Mouse (Mus musculus) layer of hippocampus, postnatal 10 days (tissue): ENCODE results near the gene Trim25. TPM values are rescaled to one million over a fixed set of nuclear protein-coding genes. Genes with fewer than 3 reads are reported as not detected.
"Not testable (repeated sequence)": the region's sequence is repeated elsewhere in the genome, so short reads cannot be mapped to it uniquely, and the experiment has no call there.

Experiments used
- DNase-seq, 2 experiments: peaks; one replicate each; pipeline ENCODE4 v3.0.0; 2021; ENCODE audit warnings: low spot score in 2 of 2
- total RNA-seq, 2 experiments: library from RNA; stranded (reverse); gene quantifications; 2 replicates each; pipeline ENCODE4 v1.2.3; 2021

Gene Trim25
- total RNA-seq, 2 experiments from 2014 or later: 4.6 to 7.1 TPM

DNA sequence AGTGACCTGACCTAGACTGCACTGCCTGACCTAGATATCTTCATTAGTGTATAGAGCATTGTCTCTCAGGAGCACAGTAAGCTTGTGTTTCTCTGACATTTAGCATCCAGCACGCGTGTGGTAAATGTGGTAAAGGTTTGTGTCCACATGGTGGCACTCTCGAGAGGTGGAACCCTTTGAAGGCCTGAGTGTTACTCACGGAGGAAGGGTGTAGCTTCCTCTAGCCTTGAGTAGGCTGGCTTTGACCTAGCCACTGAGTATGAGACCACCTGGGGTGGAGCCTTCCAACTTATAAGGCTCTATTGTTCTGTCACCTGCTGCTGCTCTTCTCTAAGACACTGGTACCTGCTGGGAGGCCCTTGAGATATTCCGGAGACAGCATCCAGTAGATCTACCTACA is 5.6 kb upstream of the Trim25 start:
- DNase-seq: peak; percentile 39 to 57

DNA sequence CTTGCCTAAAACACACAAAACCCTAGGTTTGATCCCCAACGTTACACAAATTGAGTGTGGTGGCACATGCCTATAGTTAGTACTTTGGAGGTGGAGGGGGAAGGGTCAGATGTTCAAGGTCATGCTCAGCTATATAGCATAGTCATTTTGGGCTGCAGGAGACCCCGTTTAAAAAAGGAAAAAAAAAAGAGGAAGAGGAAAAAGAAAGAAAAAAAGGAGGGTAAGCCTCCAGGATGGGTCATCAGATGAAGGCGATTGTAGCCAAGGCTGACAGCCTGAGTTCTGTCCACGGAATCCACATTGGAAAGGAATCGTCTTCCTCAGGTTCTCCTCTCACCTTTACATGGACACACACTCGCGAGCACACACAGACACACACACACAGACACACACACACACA is 4.7 kb upstream of the Trim25 start:
- DNase-seq: no peak

DNA sequence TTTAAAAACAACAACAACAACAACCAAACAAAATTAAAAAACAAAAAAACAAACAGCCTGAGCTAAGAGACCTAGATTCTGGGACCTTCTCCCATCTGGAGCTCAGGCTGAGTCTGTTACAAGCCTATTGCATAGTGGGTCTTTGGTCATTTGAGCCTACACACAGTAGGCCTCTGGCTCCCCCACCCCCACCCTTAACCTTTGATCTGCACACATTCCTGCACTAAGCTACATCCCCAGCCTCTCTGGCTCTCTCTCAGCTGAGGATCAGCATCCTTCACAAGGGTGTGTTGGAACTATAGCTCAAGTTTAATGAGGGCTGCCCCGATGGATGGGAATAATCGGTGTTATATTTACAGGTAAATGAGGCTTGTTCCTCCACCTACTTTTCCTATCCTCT is 3.6 kb upstream of the Trim25 start:
- DNase-seq: no peak

DNA sequence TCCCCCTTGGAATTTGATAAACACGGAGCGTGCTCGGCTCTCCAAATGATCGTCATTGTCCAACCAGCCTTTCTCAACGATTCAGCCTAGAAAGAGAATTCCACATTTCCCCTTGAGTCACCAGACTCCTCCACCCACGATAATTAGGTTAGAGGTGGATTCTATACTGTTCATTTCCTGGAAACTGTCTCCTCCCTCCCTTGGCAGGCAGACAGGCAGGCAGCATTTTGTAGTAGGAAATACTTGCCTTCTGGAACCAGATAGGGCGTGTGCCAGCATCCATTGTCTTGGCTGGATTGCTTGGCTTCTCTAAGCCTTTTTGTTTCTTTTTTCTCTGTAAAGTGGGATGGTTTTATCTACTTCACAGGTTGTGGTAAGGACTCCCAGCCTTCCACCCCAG is 2.7 kb upstream of the Trim25 start:
- no peak for DNase-seq

DNA sequence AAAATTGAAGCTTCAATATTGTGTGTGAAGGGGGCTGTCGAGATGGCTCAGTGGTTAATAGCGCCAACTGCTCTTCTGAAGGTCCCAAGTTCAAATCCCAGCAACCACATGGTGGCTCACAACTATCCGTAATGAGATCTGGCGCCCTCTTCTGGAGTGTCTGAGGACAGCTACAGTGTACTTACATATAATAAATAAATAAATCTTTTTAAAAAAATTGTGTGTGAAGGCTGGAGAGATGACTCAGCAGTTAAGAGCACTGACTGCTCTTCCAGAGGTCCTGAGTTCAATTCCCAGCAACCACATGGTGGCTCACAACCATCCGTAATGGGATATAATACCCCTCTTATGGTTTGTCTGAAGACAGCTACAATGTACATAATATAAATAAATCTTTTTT is 1.8 kb upstream of the Trim25 start:
- DNase-seq: not testable (repeated sequence)

DNA sequence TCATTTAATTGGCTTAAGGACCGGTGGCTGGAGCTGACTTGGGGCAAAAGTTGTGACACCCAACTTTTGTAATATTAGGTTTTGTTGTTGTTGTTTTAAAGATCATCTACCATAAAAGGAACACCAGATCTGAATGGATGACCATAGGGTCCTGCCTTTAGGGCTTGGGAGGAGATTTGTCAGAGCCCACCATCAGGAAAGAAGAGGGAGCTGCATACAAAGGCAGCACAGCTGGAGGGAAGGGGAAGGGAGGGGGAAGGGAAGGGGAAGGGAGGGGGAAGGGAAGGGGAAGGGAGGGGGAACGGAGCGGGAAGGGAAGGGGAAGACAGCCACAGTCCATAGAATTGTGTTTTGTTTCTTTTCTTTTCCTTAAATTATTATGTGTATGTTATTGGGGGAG is 770 bp upstream of the Trim25 start:
- no peak for DNase-seq

DNA sequence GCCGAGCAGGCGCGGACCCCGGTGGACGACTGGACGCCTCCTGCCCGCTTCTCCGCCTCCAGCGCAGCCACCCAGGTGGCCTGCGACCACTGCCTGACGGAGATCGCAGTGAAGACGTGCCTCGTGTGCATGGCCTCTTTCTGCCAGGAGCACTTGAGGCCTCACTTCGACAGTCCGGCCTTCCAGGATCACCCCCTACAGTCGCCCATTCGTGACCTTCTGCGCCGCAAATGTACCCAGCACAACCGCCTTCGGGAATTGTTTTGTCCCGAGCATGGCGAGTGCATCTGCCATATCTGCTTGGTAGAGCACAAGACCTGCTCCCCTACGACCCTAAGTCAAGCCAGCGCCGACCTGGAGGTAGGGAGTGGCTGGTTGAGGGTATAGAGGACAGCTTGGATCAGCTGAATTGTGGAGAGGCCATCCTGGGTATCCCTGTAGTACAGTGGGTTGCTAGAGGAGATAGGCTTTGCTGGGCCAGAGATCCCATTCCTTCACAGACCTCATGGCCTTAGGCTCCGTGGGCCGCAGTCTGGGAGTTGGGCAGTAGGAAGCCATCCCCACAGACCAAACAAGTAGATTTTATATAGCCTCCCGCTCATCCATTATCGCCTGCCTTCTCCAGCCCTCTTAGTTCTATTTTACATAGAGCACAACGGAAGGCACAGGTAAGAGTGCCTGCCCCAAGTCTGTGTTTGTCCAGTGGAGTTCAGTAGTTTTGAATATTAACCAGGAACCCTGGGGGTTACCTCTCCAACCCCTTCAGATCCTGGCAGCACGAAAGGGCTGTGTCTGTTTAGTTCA is 749 bp downstream of the Trim25 start:
- no peak for DNase-seq

DNA sequence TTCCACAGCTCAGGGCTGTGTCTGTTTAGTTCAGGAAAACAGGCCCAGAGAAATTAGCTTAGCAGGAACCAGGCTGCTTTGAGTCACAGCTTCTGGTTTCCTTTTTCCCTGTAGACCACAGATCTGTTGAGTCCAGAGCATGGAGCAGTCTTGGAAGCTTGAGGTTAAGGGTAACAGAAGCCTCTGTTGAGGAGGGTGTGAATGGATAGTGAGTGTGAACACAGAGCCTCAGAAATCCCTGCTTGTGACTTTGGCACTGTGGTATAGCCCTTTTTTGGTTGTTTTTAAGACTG is 1.3 kb downstream of the Trim25 start:
- DNase-seq: no peak

DNA sequence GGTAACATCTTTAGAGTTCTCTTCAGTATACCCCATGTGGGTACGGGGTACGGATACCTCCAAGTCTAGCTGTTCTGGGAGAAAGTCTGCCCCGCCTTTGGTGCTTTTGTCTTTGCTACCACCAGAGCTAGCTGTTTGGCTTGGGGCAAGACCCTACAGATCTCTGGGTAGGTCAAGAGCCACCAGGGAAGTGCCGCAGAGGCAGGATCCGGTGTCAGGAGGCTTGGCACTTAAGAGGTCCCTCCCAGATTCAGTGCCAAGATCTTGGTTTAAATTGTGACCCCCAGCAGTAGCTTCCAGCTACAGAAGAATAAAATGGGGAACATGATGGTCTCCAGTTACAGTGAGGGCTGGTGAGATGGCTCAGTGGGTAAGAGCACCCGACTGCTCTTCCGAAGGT is 2.4 kb downstream of the Trim25 start:
- DNase-seq: no peak

DNA sequence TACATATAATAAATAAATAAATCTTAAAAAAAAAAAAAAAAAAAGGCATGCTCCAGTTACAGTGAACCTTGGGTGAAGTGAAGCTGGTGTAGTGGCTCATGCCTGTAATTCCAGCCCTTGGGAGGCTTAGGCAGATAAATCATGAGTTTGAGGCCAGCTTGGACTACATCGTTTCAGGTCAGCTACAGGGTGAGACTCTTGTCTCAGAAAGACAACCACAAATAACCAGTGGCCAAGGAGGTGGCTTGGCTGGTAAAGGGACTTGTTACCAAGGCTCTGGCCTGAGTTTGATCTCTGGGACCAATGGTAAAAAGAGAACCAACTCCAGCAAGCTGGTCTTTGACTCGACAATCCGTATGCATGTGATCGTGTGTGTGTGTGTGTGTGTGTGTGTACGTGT is 2.9 kb downstream of the Trim25 start:
- DNase-seq: no peak

DNA sequence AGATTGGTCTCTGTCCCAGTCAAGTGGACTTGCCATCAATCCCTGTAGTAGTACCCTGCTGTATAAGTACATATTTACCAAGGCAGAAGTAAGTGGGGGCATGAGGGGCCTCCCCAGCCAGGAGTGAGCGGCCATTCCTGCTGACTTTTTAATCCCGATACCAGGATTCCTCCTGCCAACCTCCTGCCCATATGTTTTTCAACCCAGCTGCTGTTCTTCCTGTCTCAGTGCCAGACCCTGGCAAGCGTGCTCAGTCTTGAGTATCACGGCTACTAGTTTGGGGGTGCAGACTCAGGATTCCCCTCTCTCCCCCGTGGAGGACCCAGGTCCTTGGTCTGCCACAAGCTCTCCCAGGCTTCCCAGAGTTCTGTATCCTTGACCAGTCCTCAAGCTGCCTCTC is 3.4 kb downstream of the Trim25 start:
- DNase-seq: no peak

DNA sequence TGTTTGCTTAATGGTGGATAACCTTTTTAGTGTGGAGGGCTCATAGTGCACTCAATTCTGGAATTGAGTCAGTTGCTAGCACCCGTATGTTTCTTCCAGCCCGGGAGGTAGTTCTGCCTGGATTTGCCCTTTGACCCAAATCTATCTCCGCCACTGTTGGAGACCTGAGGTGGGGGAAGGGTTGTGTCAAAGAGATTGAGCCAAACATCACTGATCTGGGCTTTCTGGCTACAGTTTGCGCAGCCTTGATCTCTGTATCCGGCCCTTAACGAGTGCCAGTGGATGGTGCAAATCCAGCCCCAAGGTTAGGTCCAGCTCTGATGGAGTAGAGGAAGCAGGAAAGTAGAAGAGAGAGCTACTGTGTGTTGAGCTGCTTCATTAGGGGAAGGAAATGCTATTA is 3.9 kb downstream of the Trim25 start:
- no peak for DNase-seq

DNA sequence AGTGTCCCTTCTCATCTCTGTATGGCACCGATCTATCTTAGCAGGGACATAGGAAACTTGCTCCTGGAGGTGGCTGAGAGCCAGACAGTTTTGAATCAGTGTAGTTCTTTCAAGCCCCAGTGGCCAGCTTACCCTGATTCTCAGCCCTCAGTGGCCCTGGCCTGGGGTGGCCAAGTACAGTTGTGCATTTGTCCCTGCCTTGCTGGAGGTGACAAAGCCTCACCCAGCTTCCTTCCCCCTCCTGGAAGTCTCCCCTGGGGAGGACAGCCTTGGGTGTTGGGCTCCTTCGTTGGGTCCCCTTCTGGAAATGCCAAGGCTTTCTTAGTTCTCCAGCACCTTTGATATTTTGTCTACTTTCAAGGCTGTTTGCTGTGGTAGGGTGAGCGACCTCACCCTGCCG is 4.5 kb downstream of the Trim25 start:
- DNase-seq: no peak

DNA sequence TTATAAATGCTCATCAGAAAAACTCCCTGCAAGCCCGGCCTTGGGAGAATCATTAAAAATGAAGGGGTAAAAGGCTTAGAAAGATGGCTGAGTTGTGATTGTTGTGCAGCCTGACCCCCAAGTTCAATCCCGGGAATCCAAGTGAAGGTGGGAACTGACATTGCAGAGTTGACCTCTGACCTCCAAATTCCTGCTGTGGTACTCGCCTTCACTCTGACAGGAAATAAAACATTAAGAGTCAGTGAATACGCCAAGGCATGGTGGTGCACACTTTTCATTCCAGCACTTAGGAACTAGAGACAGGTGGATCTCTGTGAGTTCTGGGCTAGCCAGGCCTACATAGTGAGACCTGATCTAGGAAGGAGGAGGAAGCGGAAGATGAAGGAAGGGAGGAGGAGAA is 6.3 kb downstream of the Trim25 start:
- no peak for DNase-seq

DNA sequence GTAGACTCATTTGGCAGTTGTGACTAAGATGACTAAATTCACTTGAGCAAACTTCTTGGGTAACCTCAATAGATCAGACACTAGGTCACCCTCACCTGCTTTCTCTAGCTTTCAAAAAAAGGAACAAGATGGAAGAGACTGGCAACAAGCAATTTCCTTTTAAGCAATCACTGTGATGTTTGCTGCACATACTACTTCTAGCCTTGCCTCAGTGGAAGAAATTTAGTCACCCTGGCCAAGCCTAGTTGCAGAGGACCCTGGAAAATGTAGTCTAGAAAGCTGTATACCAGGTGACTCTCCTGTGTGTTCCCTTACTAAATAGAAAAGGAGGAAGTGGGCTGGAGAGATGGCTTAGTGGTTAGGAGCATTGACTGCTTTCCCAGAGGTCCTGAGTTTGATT is 7.2 kb downstream of the Trim25 start:
- no peak for DNase-seq

DNA sequence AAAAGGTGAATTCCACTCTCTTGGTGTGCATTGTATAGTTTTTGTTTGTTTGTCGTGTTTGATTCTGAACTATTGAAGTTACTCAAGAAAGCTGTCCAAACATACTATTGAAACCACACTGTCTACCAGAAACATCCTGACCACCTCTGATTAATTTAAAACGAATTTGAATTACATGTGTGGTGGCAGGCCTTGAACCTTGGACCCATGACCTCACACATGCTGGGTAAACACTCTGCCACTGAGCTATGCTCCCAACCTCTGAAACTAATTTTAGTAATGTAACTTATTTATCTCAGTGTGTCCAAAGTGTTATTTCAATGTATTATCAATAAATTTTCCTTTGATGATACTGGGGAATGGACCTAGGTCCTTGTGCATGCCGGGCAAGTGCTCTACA is 8.4 kb downstream of the Trim25 start:
- no peak for DNase-seq

DNA sequence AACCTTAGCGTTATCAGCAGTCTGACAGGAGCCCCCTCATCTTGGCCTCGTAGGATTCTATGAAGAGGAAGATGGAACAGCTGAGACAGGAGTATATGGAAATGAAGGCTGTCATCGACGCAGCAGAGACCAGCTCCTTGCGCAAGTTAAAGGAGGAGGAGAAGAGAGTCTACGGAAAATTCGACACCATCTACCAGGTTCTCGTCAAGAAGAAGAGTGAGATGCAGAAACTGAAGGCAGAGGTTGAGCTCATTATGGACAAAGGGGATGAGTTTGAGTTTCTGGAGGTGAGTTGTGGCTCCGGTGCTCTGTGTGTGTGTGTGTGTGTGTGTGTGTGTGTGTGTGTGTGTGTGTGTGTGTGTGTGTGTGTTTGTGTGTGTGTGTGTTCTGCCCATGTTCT is 9.9 kb downstream of the Trim25 start:
- DNase-seq: no peak

DNA sequence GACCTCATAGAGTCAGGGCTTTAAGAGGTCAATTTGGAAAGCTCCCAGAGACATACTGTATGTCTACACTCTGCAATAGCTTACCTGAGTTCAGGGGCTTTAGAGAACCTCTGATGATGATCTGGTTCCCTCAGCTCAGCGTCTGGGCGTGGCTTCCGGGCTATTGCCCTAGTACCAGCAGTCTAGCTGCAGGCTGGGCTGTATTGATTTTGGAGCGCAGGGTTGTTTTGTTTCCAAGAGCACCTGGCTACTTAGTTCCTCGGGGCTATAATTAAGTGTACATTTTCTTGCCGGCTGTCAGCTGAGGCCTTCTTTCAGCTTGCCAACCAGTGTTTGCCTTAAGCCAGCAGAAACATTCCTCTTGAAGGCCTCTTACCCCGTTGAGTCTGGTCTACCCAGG is 10.3 kb downstream of the Trim25 start:
- DNase-seq: no peak

DNA sequence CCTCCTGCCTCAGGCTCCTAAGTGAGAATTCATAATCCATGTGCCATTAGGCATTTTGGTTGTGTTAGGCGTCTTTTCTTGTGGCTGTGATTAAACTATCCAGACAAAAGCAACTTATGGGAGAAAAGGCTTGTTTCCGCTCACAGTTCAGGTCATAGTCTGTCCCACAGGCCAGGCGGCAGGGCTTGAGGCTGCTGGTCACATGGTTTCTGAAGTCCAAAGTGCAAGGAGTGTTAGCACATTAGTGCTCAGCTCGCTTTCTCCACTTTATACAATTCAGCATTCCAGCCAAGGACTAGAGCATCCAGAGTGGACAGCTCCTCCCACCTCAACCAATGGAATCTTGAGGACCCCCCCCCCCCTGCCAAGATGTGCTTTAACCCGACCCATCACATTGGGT is 13.1 kb downstream of the Trim25 start:
- DNase-seq: no peak

DNA sequence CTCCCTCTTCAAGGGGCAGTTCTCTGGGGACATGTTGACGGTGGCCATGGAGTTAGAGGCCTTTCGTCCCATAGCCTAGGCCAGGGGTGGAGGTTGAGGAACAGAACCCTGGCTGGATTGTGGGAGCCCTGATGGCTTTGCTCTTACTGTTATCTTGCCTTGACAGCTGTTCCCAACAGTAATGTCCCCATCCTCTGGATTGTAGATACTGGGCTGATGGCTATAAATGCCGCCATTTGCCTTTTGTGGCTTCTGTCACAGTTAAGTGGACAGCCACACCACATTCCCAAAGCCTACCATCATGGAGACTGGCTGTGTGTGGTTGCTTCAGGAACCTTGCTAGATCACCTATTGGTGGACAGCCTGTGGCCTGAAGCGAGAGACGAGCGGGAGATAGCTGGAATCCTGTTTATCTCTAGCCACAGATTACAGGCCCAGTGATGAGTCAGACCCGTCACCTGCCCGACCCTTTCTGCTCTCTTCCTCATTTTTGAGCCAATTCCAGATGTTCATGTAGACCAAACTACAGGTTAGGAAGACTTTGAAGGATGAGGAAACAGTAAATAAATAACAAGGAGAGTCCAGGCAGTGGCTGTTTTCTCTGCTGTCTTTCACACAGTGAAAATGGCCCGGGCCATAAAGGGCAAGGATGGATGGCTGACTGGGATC is 18.5 kb downstream of the Trim25 start:
- DNase-seq: no peak

DNA sequence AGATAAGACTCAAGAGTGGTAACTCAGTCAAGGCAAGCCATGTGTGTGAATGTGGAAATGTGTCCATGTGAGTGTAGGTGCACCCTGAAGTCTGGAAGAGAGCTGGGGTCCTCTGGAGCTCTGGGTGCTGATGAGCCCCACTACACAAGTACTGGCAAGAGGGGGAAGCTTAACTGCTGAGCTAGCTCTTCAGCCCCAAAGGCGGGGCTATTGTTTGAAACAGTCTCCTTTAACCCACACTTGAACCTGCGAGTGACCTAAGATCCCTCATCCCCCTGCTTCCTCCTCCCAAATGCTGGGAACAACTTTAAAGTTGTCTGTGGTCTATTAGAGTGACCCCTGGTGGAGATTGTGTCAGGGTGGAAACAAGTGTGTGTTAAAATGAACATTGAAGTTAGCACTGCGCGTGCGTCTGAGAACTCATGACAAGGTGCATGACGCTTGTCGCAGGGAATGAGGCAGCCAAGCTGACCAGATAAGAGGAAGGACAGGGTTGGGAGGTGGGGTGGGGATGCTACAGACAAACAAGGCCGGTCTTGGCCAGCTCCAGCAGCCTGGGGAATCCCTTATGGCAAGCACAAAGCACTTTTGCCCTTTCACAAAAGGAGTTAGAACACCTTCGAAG is 21.6 kb downstream of the Trim25 start:
- no peak for DNase-seq

DNA sequence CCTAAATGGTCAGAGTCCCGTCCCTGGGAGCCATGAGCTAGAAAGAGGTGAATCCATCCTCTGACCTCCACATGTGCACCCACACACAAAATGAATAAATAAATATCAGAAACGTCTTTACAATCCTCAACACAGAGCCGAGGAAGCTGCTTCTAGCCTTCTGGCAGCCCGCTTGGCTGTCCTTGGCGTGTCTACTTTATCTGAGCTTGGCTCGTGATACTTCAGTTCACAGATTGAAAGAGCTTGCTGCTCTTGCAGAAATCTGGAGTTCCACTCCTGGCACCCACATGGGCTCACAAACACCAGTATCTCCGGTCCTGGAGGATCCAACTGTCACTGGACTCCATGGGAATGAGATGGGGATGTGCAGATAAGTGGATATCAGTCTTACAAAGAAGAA is 22.5 kb downstream of the Trim25 start:
- no peak for DNase-seq
